Mouse (Mus musculus) macrophage (primary cell): ENCODE data around the gene Chst10. TPM values are rescaled to one million over a fixed set of nuclear protein-coding genes. Genes with fewer than 3 reads are reported as not detected.

ENCODE experiments used
- H3K27ac ChIP-seq: fragments of 350-480 bp; formaldehyde crosslinking; 2 replicates; pipeline ENCODE4 v1.9.0; 2021
- H3K36me3 ChIP-seq: fragments of 350-480 bp; formaldehyde crosslinking; 2 replicates; pipeline ENCODE4 v1.9.0; 2021; ENCODE audit errors: inconsistent target
- H3K4me3 ChIP-seq: fragments of 350-480 bp; formaldehyde crosslinking; 2 replicates; pipeline ENCODE4 v1.9.0; 2021; ENCODE audit errors: inconsistent target
- H3K79me2 ChIP-seq: fragments of 350-480 bp; formaldehyde crosslinking; 2 replicates; pipeline ENCODE4 v1.9.0; 2021; ENCODE audit errors: inconsistent target
- WGBS: methylation state at CpG from one replicate; pipeline ENCODE4 v1.1.7; 2026; ENCODE audit warnings: inconsistent platforms; ENCODE audit not compliant: missing documents; 5-methylcytosine and 5-hydroxymethylcytosine counted together
- polyA plus RNA-seq: library from polyadenylated mRNA; stranded (reverse); fragments of 250-400 nt; gene quantifications from 3 replicates; pipeline ENCODE4 v1.2.4, GENCODE M21; 2018; ENCODE audit warnings: inconsistent platforms
- total RNA-seq, 78 experiments: library from RNA; depleted of rRNA; stranded (reverse); fragments of 250-400 nt; gene quantifications; 1 replicate in 9 of 78; 2 replicates in 24 of 78; 3 replicates in 43 of 78; 4 replicates in 2 of 78; pipeline ENCODE4 v1.2.4; 2018; ENCODE audit warnings: inconsistent platforms in 56 of 78

Gene Chst10
- 1 to 10 TPM in 13 of 26 experiments, under 1 TPM in 9, not detected in 4; 0.25 to 3.2 (median 1.2) TPM for total RNA-seq (2018; cell fraction: chromatin; rRNA removed)
- 1 to 10 TPM in 21 of 26 experiments, under 1 TPM in 5; 0.41 to 2.8 (median 1.4) TPM for total RNA-seq (2018; cell fraction: cytosol; rRNA removed)
- 1 to 10 TPM in 11 of 26 experiments, under 1 TPM in 15; 0.17 to 4.3 (median 0.78) TPM for total RNA-seq (2018; cell fraction: nucleus; rRNA removed)
- polyA plus RNA-seq, result 0.61 to 1.8 TPM (median 0.63 TPM) in 3 replicates

DNA sequence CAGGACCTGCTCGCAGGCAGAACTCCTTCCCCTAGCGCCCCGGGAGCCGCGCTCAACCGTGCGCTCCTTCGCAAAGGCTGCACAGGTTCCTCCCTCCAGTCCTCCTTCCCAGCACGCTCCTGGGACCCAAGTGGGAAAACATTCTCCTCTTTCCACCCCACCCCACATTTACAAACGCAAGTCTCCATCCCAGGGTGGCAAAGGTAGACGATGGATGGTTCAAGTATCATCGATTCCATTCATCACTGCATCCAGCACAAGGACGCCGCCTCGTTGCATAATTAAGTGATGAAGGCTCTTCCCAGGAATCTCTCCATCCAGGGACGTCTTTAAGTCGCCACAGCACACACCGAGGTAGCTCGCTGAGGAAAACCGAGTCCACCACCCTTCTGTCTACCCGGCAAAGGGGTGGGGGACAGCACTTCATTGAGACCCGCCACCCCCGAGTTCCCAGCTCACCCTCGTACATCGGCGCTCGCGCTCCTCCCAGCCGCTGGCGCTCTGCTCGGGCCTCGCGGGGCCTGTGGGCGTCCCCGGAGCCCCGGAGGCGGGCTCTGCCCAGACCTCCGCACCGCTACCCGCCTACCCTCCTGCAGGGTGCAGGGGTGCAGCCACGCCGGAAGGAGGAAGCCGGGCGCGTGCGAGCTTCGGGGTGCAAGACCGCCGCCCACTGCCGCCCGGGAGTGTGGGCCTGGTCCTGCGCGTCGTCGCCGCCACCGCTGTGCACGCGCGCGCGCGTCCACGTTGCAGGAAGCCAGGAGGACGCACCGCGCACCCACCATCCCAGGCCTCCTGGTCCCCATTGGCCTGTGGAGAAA is at the start of gene Chst10:
Gene Chst10 (minus strand): TSS at position 731 of the 818 bp plus-strand sequence.
- Histone ChIP-seq H3K4me3 (no peak within 1 kb of the TSS), H3K27ac (no peak within 1 kb of the TSS), H3K36me3 (no peaks in the 10 kb centered on the region), H3K79me2 (no peaks in the 10 kb centered on the region)
- WGBS, result 3% methylated on average over 67 of the region's 67 CpGs

DNA sequence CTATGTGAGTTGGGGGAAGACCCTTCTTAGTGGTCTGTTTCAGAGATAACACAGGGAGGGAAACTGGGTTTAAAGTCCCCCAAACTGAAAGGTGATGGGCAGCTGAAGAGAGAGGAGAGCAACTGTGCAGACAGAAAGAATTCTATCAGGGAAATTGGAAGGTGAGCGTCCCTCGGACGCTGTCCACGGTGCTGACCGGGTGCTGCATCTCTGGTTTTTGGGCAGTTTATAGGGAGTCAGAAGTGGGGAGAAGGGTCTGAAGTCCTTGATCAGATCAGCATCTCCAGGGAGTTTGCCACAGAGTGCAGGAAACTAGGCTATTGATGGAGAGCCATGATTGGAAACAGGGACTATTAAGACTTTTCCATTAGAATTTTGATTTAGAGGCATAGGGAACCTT is 41.6 kb upstream of the Chst10 start:
- 17% methylated on average over 5 of the region's 5 CpGs for whole genome bisulfite sequencing
- no peak overlapping the region for H3K27ac ChIP-seq
- no peaks in the 10 kb centered on the region for H3K79me2 ChIP-seq
- H3K36me3 ChIP-seq, result no peaks in the 10 kb centered on the region
- H3K4me3 ChIP-seq, result no peak overlapping the region

DNA sequence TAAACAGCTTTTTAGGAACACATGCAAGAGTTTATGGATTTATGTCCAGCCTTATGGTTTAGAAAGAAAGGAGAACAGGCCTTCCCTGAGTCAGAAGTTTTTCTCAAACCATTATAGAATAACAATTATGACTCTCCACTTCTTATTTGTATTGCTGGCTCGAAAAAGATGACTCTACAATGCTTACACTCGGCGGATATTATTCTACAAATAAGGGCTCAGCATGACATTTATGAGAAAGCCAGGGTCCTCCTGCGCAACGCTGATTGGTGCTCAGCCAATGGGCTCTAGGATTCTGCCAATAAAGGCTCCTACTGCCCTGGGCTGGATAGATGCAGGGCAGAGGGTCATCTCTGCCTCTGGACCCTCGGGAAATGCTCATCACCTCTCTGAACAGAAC is 40.9 kb upstream of the Chst10 start, which contains the start of gene Nms:
Gene Nms (plus strand): TSS at position 301 of the 400 bp plus-strand sequence.
- Histone ChIP-seq H3K36me3 (no peaks in the 10 kb centered on the region), H3K79me2 (no peaks in the 10 kb centered on the region), H3K27ac (no peak within 1 kb of the TSS), H3K4me3 (no peak within 1 kb of the TSS)
- 85% methylated on average over 6 of the region's 6 CpGs for WGBS

DNA sequence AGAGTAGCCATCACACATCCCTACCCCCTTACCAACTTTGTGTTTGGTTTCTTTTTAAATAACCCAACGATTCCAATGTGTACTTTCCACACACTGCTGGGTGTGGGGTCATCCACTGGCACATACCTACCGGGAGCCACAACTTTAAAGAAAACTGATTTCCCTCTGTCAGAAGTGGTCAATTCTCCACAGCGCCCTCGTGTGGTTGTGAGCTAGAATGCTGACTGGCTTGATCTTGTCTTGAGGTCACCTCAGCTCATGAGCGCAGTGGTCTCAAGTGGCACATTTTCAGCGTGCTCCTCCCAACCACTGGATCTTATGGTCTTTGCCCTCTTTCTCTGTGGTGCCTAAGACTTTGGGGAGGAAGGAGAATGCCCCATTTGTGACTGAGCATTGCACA is 38.8 kb upstream of the Chst10 start:
- WGBS, result 24% methylated on average over 6 of the region's 6 CpGs
- Histone ChIP-seq H3K79me2 (no peaks in the 10 kb centered on the region), H3K36me3 (no peaks in the 10 kb centered on the region), H3K27ac (no peak overlapping the region), H3K4me3 (no peak overlapping the region)

DNA sequence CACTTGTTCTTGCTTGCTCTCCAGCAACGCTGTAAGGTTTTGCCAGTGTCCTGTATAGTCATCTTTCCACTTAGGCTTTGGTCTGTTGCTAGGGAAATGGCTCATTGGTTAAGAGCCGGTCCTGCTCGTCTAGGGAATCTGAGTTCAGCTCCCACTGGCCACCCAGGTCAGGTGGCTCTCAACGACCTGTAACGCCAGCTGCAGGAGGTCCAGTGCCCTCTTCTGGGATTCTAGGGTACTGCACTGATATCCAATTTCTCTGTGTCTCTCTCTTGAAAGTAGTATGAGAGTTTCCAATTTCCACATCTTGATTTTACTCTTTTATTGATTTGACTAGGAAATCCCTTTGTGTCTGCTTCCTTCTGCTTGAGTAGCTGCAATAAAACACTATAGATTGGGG is 36.7 kb upstream of the Chst10 start:
- 37% methylated on average over 5 of the region's 5 CpGs for WGBS
- no peaks in the 10 kb centered on the region for H3K79me2 ChIP-seq
- no peak overlapping the region for H3K27ac ChIP-seq
- no peaks in the 10 kb centered on the region for H3K36me3 ChIP-seq
- H3K4me3 ChIP-seq, result no peak overlapping the region

DNA sequence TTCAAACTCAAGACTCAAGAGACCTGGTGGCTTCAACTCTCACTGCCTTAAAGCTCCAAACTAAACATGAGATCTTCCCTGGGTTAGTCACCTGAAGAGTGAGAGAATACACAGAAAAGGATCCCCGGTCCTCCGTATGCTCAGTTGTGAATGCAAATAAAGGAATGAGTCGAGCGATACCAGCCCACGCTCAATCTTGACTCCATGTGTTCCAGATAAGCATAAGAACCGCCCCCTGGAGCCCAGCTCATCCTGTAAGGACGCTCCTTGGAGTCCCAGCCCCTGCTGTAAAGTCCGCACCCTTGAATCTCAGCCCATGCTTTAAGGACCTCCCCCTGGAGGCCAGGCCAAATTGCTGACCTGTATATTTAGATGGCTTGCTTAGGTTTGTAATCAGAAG is 32.8 kb upstream of the Chst10 start:
- 77% methylated on average over 8 of the region's 8 CpGs for WGBS
- Histone ChIP-seq H3K36me3 (no peaks in the 10 kb centered on the region), H3K79me2 (no peaks in the 10 kb centered on the region)

DNA sequence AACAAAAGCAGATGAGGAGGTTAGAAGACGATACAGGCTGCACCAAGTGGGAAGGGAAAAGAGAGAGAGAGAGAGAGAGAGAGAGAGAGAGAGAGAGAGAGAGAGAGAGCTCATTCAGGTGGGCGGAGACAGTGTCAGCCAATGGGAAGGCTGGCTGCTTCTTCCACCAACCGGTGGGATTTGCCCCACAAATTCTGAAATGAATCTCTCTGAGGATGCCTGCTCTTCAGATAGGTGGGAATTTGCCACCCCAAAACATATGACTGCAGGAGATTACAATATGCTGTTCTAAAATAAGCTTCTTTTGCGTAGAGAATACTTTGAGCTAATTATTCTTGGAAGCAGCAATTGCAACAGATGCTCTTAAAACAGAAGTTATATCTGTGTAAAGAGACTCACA is 31.5 kb upstream of the Chst10 start:
- no peaks in the 10 kb centered on the region for H3K79me2 ChIP-seq
- H3K36me3 ChIP-seq, result no peaks in the 10 kb centered on the region
- no peak overlapping the region for H3K4me3 ChIP-seq
- 68% methylated on average over 4 of the region's 4 CpGs for WGBS
- no peak overlapping the region for H3K27ac ChIP-seq

More for the DNA sequence above, 32.8 kb upstream of the Chst10 start:
- no peak overlapping the region for H3K4me3 ChIP-seq
- no peak overlapping the region for H3K27ac ChIP-seq

DNA sequence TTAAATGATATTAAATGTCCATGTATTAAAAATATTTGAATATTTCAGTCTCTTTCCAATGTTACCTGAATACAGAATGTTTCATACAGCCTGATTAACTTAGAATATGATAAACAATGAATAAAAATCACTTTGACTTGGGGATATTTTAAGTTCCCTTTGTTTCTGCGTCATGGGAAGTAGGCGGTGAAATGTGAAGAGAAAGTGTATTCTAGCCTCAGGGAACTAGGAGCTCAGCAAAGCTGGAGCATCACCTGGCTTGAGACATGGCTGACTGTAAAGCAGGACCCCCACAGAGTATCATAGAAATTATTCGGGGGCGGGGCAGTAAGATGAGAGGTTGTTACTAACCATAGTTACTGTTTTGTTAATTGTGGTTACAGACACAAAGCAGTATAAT is 31.0 kb upstream of the Chst10 start:
- H3K79me2 ChIP-seq, result no peaks in the 10 kb centered on the region
- no peak overlapping the region for H3K27ac ChIP-seq
- H3K36me3 ChIP-seq, result no peaks in the 10 kb centered on the region
- no peak overlapping the region for H3K4me3 ChIP-seq
- WGBS, result 81% methylated on average over 4 of the region's 4 CpGs

DNA sequence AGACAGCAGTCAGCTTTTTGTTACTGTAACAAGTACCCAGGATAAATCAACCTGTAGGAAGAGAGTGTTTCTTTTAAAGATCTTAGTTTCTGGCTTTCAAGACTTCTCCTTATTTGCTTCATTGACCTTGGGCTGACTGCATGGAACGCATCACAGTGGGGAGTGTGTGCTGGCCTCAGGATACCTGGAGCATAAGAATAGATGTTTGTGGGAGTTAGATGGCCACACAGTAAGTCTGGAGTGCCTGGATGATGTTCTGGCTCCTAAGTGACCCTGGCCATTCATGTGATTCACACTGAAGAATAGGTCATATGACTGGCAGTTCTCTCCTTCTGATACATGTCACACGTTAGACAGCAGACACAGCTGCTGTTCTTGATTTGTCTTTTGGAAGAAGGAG is 6.0 kb upstream of the Chst10 start:
- no peaks in the 10 kb centered on the region for H3K36me3 ChIP-seq
- no peaks in the 10 kb centered on the region for H3K79me2 ChIP-seq
- H3K4me3 ChIP-seq, result no peak overlapping the region
- WGBS, result 91% methylated on average over 2 of the region's 2 CpGs
- no peak overlapping the region for H3K27ac ChIP-seq

DNA sequence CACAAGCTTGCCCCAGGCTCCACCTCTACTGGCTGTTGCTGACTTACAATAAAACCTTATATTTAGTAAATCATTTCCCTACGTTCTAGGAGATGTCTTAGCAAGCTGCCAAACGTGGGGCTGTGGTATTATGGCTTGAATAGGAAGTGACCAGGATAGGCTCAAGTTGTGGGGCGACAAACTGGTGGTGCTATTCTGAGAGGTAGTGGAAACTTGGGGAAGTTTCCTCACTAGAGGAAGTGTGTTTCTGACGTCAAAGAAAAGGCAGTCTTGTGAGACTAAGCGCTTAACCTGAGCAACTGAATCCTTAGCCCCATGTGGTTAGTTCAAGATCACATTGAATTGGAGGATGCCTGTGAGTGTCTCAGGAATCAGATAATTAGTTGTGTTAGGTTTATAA is 4.6 kb upstream of the Chst10 start:
- Histone ChIP-seq H3K27ac (no peak overlapping the region), H3K36me3 (no peaks in the 10 kb centered on the region), H3K4me3 (no peak overlapping the region), H3K79me2 (no peaks in the 10 kb centered on the region)
- 35% methylated on average over 5 of the region's 5 CpGs for WGBS

DNA sequence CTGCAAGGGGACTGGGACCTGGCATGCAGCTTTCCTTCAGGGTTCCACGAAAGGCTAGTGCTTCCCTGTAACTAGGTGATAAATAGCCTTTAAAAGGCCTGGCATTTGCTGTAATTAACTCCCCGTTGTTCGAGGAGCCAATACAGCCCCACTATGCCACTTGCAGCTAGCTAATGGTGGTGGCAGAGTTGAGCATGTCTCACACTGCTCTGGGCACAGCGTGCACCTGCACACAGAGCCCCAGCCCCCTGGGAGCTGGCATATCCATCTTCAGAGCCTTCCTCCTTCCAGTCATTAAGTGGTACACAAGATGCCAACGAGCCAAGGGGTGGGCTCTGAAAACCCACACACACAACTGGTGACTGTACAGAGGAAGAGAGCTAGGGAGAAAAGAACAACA is 4.9 kb downstream of the Chst10 start:
- Histone ChIP-seq H3K36me3 (no peaks in the 10 kb centered on the region), H3K4me3 (no peak overlapping the region), H3K27ac (no peak overlapping the region), H3K79me2 (no peaks in the 10 kb centered on the region)
- WGBS, result 88% methylated on average over 5 of the region's 5 CpGs

DNA sequence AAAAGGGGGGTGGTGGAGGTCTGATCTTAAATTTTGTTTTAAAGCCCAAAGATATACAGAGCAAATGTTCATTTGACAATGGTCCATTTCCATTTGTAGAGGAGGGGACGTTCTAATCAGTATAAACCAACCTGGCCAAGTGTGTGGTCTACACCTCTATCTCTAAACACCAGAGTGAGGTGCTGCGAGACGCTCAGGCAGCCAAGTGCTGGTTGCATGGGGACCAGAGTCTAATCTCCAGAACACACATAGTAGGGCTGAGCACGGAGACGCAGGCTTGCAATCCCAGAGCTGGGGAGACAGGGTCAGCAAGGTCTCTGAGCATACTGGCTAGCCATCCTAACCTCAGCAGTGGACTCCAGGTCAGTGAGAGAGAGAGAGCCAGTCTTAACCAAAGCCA is 6.5 kb downstream of the Chst10 start:
- Histone ChIP-seq H3K79me2 (no peaks in the 10 kb centered on the region), H3K27ac (no peak overlapping the region), H3K36me3 (no peaks in the 10 kb centered on the region), H3K4me3 (no peak overlapping the region)
- WGBS, result 95% methylated on average over 5 of the region's 5 CpGs

DNA sequence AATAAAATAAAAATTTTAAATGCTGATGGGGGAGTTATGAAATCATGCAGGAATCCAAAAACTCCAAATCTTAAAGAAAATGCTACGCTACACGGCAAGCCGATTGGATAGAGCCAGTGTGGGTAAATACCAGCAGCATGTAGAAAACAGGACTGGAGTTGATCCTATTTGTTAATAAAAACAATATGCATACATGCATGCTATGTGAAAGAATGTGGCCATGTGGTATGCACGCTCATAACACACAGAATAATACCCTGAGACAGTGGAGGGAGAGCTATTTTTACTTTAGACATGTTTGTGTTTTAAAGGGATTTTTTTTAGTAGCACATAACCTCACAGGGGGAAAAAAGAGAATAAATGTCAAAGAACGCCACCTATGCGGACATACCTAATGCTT is 9.2 kb downstream of the Chst10 start:
- no peaks in the 10 kb centered on the region for H3K79me2 ChIP-seq
- H3K4me3 ChIP-seq, result no peak overlapping the region
- no peak overlapping the region for H3K27ac ChIP-seq
- no peaks in the 10 kb centered on the region for H3K36me3 ChIP-seq
- WGBS, result 96% methylated on average over 6 of the region's 6 CpGs

DNA sequence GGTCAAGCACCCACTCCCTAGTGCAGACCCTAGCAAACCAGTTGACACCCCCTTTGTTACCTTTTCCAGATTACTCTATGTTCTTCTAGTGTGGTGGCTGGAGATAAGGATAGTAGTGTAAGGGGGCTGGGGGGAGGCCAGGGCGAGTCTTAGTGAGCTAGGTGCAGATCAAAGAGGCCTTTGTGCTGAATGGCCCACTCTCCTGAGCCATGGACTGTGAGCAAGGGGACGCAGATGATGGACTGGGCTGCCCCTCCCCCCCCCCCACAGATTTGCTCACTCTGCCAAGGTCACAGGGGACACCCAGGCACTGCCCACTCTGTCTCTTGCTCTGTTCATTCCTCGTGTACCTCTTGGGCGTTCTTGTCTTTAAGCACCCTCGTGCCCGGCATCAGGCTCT is 10.9 kb downstream of the Chst10 start:
- 96% methylated on average over 5 of the region's 6 CpGs for WGBS
- Histone ChIP-seq H3K27ac (no peak overlapping the region), H3K4me3 (no peak overlapping the region), H3K79me2 (no peaks in the 10 kb centered on the region), H3K36me3 (no peaks in the 10 kb centered on the region)

DNA sequence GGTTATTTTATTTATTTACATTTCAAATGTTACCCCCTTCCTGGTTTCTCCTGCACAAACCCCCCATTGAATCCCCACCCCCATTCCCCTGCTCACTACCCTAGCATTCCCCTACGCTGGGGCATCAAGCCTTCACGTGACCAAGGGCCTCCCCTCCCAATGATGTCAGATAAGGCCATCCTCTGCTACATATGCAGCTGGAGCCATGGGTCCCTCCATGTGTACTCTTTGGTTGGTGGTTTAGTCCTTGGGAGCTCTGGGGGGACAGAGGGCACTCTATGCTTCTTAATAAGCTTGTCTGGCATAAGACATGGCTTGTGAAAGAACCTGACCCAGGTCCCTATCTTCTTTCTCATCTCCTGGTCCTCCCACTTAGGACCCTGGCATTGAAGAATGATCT is 11.4 kb downstream of the Chst10 start:
- WGBS, result no CpG with 5 or more reads among the region's 2 CpGs
- Histone ChIP-seq H3K79me2 (no peaks in the 10 kb centered on the region), H3K36me3 (no peaks in the 10 kb centered on the region), H3K4me3 (no peak overlapping the region), H3K27ac (no peak overlapping the region)
